Mouse (Mus musculus): ENCODE data around the gene Zfp318. TPM values are rescaled to one million over a fixed set of nuclear protein-coding genes. Genes with fewer than 3 reads are reported as not detected.
A peak's percentile ranks its signal among the peaks of the same experiment; 100 is the strongest.

The Zfp318 gene
- polyA plus RNA-seq, 1 experiment from 2014 or later = 3.1 TPM

DNA sequence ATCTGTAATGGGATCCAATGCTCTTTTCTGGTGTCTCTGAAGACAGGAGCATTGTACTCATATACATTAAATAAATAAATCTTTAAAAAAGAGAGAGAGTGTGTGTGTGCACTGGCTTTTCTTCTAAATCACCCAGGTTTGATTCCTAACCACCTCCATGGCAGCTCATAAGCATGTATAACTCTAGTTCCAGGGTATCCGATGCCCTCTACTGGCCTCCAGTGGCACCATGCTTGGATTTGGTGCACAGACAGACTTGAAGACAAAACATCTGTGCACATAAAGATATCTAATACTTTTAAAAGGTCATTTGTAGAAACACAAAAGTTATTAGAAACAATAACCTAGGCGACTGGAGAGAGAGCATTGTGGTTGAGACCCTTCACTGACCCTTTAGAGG is 9.5 kb downstream of the Zfp318 start:
- 55% methylated on average over 2 of the region's 2 CpGs for WGBS
- no peak for ATAC-seq (replicated peaks; ENCODE audit: extremely low read depth, insufficient read depth, low FRiP score)
- H3K27ac ChIP-seq (ENCODE audit: low read length) = no peak overlapping the region
- H3K4me2 ChIP-seq (ENCODE audit: low read depth, low read length) = no peak overlapping the region
- no peaks in the 10 kb centered on the region for H3K9me3 ChIP-seq (replicated peaks; ENCODE audit: control insufficient read depth, low read length)
- no peaks in the 10 kb centered on the region for H3K4me1 ChIP-seq (ENCODE audit: control insufficient read depth, insufficient read depth, low read length)
- H3K27me3 ChIP-seq (ENCODE audit: control insufficient read depth, insufficient read depth, low read length) = no peaks in the 10 kb centered on the region
- no peak overlapping the region for H3K4me3 ChIP-seq (ENCODE audit: low read length)
- peaks cover 17% of the 10 kb centered on the region for H3K36me3 ChIP-seq (ENCODE audit: control insufficient read depth, insufficient read depth)
- H3K9ac ChIP-seq (ENCODE audit: low read length) = no peak overlapping the region

DNA sequence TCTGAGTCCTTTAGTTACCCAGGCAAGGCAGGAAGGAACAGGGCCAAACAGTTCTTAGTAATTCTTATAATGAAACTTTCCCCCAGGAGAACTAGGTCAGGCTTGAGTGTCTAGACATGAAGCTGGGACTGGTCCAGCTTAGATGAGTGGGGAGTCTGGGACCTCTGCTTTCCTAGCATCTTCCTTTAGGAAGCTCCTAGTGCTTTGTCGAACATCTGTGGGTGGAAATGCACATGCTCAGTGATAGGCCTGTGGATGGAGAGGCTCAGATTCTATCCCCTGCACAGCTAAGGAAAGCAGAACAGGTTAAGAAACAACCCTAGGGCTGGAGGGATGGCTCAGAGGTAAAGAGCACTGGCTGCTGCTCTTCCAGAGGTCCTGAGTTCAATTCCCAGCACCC is 11.1 kb downstream of the Zfp318 start:
- no peak overlapping the region for H3K9ac ChIP-seq (ENCODE audit: low read length)
- no peak overlapping the region for H3K4me3 ChIP-seq (ENCODE audit: low read length)
- no peaks in the 10 kb centered on the region for H3K27me3 ChIP-seq (ENCODE audit: control insufficient read depth, insufficient read depth, low read length)
- H3K9me3 ChIP-seq (replicated peaks; ENCODE audit: control insufficient read depth, low read length) = no peaks in the 10 kb centered on the region
- H3K27ac ChIP-seq (ENCODE audit: low read length) = no peak overlapping the region
- H3K36me3 ChIP-seq (ENCODE audit: control insufficient read depth, insufficient read depth) = peaks cover 20% of the 10 kb centered on the region
- 67% methylated on average over 1 of the region's 1 CpGs for WGBS
- H3K4me1 ChIP-seq (ENCODE audit: control insufficient read depth, insufficient read depth, low read length) = no peaks in the 10 kb centered on the region
- no peak overlapping the region for H3K4me2 ChIP-seq (ENCODE audit: low read depth, low read length)
- ATAC-seq (replicated peaks; ENCODE audit: extremely low read depth, insufficient read depth, low FRiP score) = no peak

DNA sequence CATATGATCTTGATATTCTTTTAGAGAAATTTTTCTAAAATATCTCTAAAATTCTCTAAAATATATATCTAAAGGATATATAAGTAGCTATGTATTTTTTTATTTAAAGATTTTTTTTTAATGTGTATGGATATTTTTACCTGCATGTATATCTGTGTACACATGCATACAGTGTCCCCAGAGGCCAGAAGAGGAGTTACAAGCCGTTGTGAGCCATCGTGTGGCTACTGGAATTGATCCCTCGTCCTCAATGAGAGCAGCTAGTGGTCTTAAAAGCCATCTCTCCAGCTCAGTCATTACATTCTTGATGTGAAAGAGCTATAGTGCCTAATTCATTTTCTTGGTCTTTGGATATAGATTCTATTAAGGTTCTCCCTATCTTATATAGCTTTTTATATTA is 24.9 kb downstream of the Zfp318 start:
- Histone ChIP-seq H3K27ac (ENCODE audit: low read length) (no peak overlapping the region), H3K27me3 (ENCODE audit: control insufficient read depth, insufficient read depth, low read length) (no peaks in the 10 kb centered on the region), H3K4me2 (ENCODE audit: low read depth, low read length) (no peak overlapping the region), H3K36me3 (ENCODE audit: control insufficient read depth, insufficient read depth) (peaks cover 49% of the 10 kb centered on the region), H3K9ac (ENCODE audit: low read length) (no peak overlapping the region), H3K4me3 (ENCODE audit: low read length) (no peak overlapping the region), H3K9me3 (replicated peaks; ENCODE audit: control insufficient read depth, low read length) (no peaks in the 10 kb centered on the region), H3K4me1 (ENCODE audit: control insufficient read depth, insufficient read depth, low read length) (no peaks in the 10 kb centered on the region)
- WGBS = 45% methylated on average over 3 of the region's 3 CpGs
- no peak for ATAC-seq (replicated peaks; ENCODE audit: extremely low read depth, insufficient read depth, low FRiP score)

DNA sequence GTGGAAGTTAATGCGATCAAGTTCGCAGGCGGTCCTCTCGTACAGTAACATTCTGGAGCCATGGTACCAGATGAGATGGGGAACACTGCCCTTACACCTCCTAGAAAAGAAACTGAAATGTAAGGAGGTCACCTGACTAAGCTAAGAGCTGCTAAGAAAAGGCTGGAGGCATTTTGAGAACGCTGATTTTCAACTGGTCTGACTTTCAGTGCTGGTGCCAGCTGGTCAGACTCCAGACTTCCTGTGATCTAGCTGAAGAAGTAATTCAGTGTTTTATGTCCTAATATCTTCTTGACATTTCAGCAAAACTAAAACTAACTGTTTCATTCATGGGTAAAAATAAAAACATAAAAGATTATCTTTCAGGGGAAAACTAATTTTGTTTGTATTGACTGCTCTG is 35.1 kb downstream of the Zfp318 start:
- 71% methylated on average over 5 of the region's 5 CpGs for WGBS
- no peak overlapping the region for H3K9ac ChIP-seq (ENCODE audit: low read length)
- no peak for ATAC-seq (replicated peaks; ENCODE audit: extremely low read depth, insufficient read depth, low FRiP score)
- H3K4me2 ChIP-seq (ENCODE audit: low read depth, low read length) = no peak overlapping the region; the same call in 1 of the 2 replicates
- H3K4me1 ChIP-seq (ENCODE audit: control insufficient read depth, insufficient read depth, low read length) = no peaks in the 10 kb centered on the region
- H3K4me3 ChIP-seq (ENCODE audit: low read length) = no peak overlapping the region
- peak overlapping the region; percentile 46 for H3K27ac ChIP-seq (ENCODE audit: low read length)
- peaks cover 9% of the 10 kb centered on the region for H3K36me3 ChIP-seq (ENCODE audit: control insufficient read depth, insufficient read depth)
- H3K9me3 ChIP-seq (replicated peaks; ENCODE audit: control insufficient read depth, low read length) = no peaks in the 10 kb centered on the region
- H3K27me3 ChIP-seq (ENCODE audit: control insufficient read depth, insufficient read depth, low read length) = no peaks in the 10 kb centered on the region

DNA sequence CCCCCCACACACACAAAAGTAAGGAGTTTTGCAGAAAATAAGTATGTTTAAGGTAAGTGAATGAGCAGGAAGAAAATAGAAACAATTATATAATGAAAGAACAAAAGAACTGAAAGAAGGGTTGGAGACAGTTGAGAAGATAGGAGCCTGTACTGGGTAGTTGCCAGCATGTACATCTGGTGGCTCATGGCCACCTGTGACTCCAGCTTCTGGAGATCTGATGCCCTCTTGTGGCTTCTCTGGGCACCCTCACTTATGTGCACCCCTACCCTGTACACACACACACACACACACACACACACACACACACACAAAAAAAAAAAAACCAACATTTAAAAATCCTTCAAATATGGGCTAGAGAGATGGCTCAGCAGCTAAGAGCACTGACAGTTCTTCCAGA is 36.2 kb downstream of the Zfp318 start:
- H3K4me2 ChIP-seq (ENCODE audit: low read depth, low read length) = no peak overlapping the region
- no peak overlapping the region for H3K4me3 ChIP-seq (ENCODE audit: low read length)
- H3K9me3 ChIP-seq (replicated peaks; ENCODE audit: control insufficient read depth, low read length) = no peaks in the 10 kb centered on the region
- no peaks in the 10 kb centered on the region for H3K4me1 ChIP-seq (ENCODE audit: control insufficient read depth, insufficient read depth, low read length)
- H3K27me3 ChIP-seq (ENCODE audit: control insufficient read depth, insufficient read depth, low read length) = no peaks in the 10 kb centered on the region
- peaks cover 3% of the 10 kb centered on the region; the same call in 1 of the 2 replicates for H3K36me3 ChIP-seq (ENCODE audit: control insufficient read depth, insufficient read depth)
- no peak overlapping the region for H3K9ac ChIP-seq (ENCODE audit: low read length)
- ATAC-seq (replicated peaks; ENCODE audit: extremely low read depth, insufficient read depth, low FRiP score) = no peak
- H3K27ac ChIP-seq (ENCODE audit: low read length) = no peak overlapping the region

DNA sequence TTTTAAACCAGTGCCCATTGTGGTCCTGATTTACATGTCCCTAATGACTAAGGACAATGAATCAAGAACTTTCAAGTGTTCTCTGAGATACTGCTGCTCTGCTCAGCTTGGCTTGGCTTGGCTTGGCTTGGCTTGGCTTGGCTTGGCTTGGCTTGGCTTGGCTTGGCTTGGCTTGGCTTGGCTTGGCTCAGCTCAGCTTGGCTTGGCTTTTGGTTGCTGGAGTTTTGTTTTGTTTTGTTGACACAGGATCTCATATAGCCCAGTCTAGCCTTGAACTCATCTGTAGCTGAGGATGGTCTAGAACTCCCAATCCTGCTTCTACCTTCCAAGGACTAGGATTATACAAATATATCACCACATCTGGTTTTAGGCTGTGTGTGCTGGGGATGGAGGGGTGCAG is 43.0 kb downstream of the Zfp318 start:
- Histone ChIP-seq H3K36me3 (ENCODE audit: control insufficient read depth, insufficient read depth) (no peaks in the 10 kb centered on the region), H3K27ac (ENCODE audit: low read length) (no peak overlapping the region), H3K4me2 (ENCODE audit: low read depth, low read length) (no peak overlapping the region), H3K9me3 (replicated peaks; ENCODE audit: control insufficient read depth, low read length) (no peaks in the 10 kb centered on the region), H3K27me3 (ENCODE audit: control insufficient read depth, insufficient read depth, low read length) (no peaks in the 10 kb centered on the region), H3K9ac (ENCODE audit: low read length) (no peak overlapping the region), H3K4me1 (ENCODE audit: control insufficient read depth, insufficient read depth, low read length) (0 out of 2 replicates have a peak, but pooled peaks cover 3% of the 10 kb centered on the region), H3K4me3 (ENCODE audit: low read length) (no peak overlapping the region)
- no peak for ATAC-seq (replicated peaks; ENCODE audit: extremely low read depth, insufficient read depth, low FRiP score)

DNA sequence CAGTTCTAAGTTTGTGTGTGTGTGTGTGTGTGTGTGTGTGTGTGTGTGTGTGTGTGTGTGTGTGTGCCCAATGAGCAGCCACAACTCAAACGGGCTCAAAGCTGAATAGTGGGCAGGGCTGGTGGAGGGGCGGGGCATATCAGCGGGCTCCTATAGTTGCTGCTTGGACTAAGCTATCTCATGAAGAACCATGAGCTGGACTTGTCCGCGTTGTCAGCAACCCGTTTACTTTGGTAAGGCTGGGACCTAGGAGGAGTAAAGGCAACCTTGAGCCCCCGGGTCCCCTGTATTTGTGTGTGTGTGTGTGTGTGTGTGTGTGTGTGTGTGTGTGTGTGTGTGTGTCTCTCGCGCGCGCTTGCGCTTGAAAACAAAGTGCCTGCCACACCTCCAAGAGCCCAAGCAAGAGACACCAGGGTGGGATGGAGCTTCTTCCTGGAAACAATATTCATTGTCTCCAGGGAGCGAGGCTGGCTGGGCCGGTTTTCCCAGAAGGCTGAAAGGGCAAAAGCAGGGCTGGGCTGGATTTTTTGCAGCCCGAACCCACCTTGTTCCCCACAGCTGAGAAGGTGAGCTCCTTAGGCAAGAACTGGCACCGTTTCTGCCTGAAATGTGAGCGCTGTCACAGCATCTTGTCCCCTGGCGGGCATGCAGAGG is 45.4 kb downstream of the Zfp318 start, which contains the start of gene Crip3:
Gene Crip3 (plus strand): TSS at position 166 of the 654 bp plus-strand sequence.
- Histone ChIP-seq H3K9me3 (replicated peaks; ENCODE audit: control insufficient read depth, low read length) (no peaks in the 10 kb centered on the region), H3K36me3 (ENCODE audit: control insufficient read depth, insufficient read depth) (no peaks in the 10 kb centered on the region), H3K27me3 (ENCODE audit: control insufficient read depth, insufficient read depth, low read length) (no peaks in the 10 kb centered on the region), H3K4me1 (ENCODE audit: control insufficient read depth, insufficient read depth, low read length) (peaks cover 10% of the 10 kb centered on the region; the same call in 1 of the 2 replicates), H3K9ac (ENCODE audit: low read length) (no peak within 1 kb of the TSS), H3K4me2 (ENCODE audit: low read depth, low read length) (peak within 1 kb of the TSS; percentile 52), H3K27ac (ENCODE audit: low read length) (no peak within 1 kb of the TSS), H3K4me3 (ENCODE audit: low read length) (peak within 1 kb of the TSS; percentile 20; the same call in 1 of the 2 replicates)
- no peak for ATAC-seq (replicated peaks; ENCODE audit: extremely low read depth, insufficient read depth, low FRiP score)
- 19% methylated on average over 18 of the region's 18 CpGs for WGBS

DNA sequence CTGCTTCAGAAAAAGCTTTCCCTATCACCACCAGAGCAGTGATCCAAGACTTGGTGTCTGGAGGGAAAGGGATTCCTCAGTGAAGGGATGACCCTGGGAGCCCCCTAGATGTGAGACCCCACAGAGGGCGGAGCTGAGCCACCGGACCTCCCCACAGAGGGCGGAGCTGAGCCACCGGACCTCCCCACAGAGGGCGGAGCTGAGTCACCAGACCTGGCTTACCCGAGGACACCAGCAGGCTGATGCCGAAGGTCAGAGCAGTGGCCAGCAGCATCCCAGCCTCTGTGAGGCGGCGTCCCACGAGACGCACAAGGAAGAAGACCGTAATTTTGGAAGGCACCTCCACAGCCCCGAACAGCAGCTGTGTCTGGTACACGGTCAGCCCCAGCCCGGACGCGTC is 50.1 kb downstream of the Zfp318 start:
- 0 out of 2 replicates have a peak, but pooled peaks have one; percentile 16 for ATAC-seq (replicated peaks; ENCODE audit: extremely low read depth, insufficient read depth, low FRiP score)
- H3K4me2 ChIP-seq (ENCODE audit: low read depth, low read length) = peak overlapping the region; percentile 49
- no peak overlapping the region for H3K27ac ChIP-seq (ENCODE audit: low read length)
- WGBS = 5% methylated on average over 17 of the region's 17 CpGs
- H3K4me3 ChIP-seq (ENCODE audit: low read length) = peak overlapping the region; percentile 16
- H3K9me3 ChIP-seq (replicated peaks; ENCODE audit: control insufficient read depth, low read length) = no peaks in the 10 kb centered on the region
- H3K27me3 ChIP-seq (ENCODE audit: control insufficient read depth, insufficient read depth, low read length) = peaks cover 14% of the 10 kb centered on the region; the same call in 1 of the 2 replicates
- H3K4me1 ChIP-seq (ENCODE audit: control insufficient read depth, insufficient read depth, low read length) = peaks cover 7% of the 10 kb centered on the region; the same call in 1 of the 2 replicates
- H3K9ac ChIP-seq (ENCODE audit: low read length) = peak overlapping the region; percentile 49; the same call in 1 of the 2 replicates
- H3K36me3 ChIP-seq (ENCODE audit: control insufficient read depth, insufficient read depth) = no peaks in the 10 kb centered on the region

DNA sequence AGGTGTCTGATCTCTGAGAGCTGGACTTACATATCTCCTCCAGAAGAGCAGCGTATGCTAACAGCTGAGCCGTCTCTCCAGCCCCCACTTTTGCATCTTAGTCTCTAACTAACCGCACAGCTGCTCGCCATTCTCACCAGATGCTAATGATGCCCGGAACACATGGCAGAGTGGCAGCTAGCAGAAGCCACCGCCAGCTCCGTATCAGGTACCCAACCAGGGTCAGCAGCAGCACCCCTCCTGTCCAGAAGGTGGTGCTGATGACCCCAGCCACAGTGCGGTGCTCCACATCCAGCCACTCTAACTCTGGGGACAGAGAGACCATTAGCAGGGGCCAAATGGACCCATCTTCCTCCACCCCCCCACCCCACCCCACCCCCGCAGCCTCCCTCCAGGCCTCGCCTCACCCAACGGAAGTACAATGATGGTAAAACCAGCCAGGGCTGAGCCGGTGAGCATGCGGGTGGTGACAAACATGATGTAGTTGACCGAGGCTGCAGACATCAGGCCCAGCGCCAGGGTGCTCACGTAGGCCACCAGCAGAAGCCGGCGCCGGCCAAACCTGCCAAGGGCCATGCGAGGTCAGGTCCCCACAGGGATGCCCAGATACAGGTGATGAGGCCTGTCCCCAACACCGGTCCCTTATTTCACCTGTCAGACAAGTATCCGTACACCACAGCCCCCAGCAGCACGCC is 53.3 kb downstream of the Zfp318 start:
- WGBS = 19% methylated on average over 23 of the region's 23 CpGs
- ATAC-seq (replicated peaks; ENCODE audit: extremely low read depth, insufficient read depth, low FRiP score) = no peak; the same call in 1 of the 2 replicates
- no peak overlapping the region for H3K4me3 ChIP-seq (ENCODE audit: low read length)
- H3K4me1 ChIP-seq (ENCODE audit: control insufficient read depth, insufficient read depth, low read length) = peaks cover 5% of the 10 kb centered on the region; the same call in 1 of the 2 replicates
- no peak overlapping the region for H3K9ac ChIP-seq (ENCODE audit: low read length)
- no peak overlapping the region for H3K27ac ChIP-seq (ENCODE audit: low read length)
- peak overlapping the region; percentile 42 for H3K4me2 ChIP-seq (ENCODE audit: low read depth, low read length)
- H3K9me3 ChIP-seq (replicated peaks; ENCODE audit: control insufficient read depth, low read length) = no peaks in the 10 kb centered on the region; the same call in 1 of the 2 replicates
- H3K27me3 ChIP-seq (ENCODE audit: control insufficient read depth, insufficient read depth, low read length) = peaks cover 15% of the 10 kb centered on the region; the same call in 1 of the 2 replicates
- no peaks in the 10 kb centered on the region for H3K36me3 ChIP-seq (ENCODE audit: control insufficient read depth, insufficient read depth)

Measured in heart, embryonic 16.5 days (tissue).